Mouse (Mus musculus): ENCODE results near the gene Lzic. TPM values are rescaled to one million over a fixed set of nuclear protein-coding genes. Genes with fewer than 3 reads are reported as not detected.

The Lzic gene
- total RNA-seq, 2 experiments from 2014 or later, result 19.4 to 23.6 TPM

- DNase-seq, result no peak
Observed at GRCm38 (mm10) chr4:149484566-149484965, 463 bp upstream of the Lzic start.

- DNase-seq, result peak in 1 of 2 experiments; percentile 16
Observed at GRCm38 (mm10) chr4:149485825-149486206, 787 bp downstream of the Lzic start.

GRCm38 (mm10) chr4:149487729-149488128 lies 2.7 kb downstream of the Lzic start:
- no peak for DNase-seq

- DNase-seq, result no peak
Observed at GRCm38 (mm10) chr4:149489415-149490240, 4.6 kb downstream of the Lzic start.

GRCm38 (mm10) chr4:149491151-149491550 lies 6.1 kb downstream of the Lzic start:
- no peak for DNase-seq

GRCm38 (mm10) chr4:149496612-149497011 lies 11.6 kb downstream of the Lzic start:
- DNase-seq, result peak in 1 of 2 experiments; percentile 21

- DNase-seq, result no peak
Observed at GRCm38 (mm10) chr4:149498901-149499300, 13.9 kb downstream of the Lzic start.

- DNase-seq, result no peak
Observed at GRCm38 (mm10) chr4:149499790-149500189, 14.8 kb downstream of the Lzic start.

- no peak for DNase-seq
Observed at GRCm38 (mm10) chr4:149504363-149504762, 19.3 kb downstream of the Lzic start.

GRCm38 (mm10) chr4:149504858-149505257 lies 19.8 kb downstream of the Lzic start:
- DNase-seq, result no peak

- DNase-seq, result peak in 1 of 2 experiments; percentile 23
Observed at GRCm38 (mm10) chr4:149505261-149505967, 20.4 kb downstream of the Lzic start.

- no peak for DNase-seq
Observed at GRCm38 (mm10) chr4:149506904-149507303, 21.9 kb downstream of the Lzic start.

GRCm38 (mm10) chr4:149511221-149511646 lies 26.2 kb downstream of the Lzic start:
- peak in 1 of 2 experiments; percentile 16 for DNase-seq

GRCm38 (mm10) chr4:149512072-149512471 lies 27.0 kb downstream of the Lzic start:
- no peak for DNase-seq

- no peak for DNase-seq
Observed at GRCm38 (mm10) chr4:149515706-149516105, 30.7 kb downstream of the Lzic start.

GRCm38 (mm10) chr4:149517868-149518340 lies 32.9 kb downstream of the Lzic start, which contains the start of gene Ctnnbip1:
Gene Ctnnbip1 (plus strand): TSS chr4:149518236.
- DNase-seq, result peak; percentile 96 to 97

GRCm38 (mm10) chr4:149518351-149519220 lies 33.6 kb downstream of the Lzic start:
- no peak for DNase-seq

GRCm38 (mm10) chr4:149521258-149521657 lies 36.2 kb downstream of the Lzic start:
- DNase-seq, result no peak

- no peak for DNase-seq
Observed at GRCm38 (mm10) chr4:149523961-149524360, 38.9 kb downstream of the Lzic start.

- DNase-seq, result no peak
Observed at GRCm38 (mm10) chr4:149525170-149525569, 40.1 kb downstream of the Lzic start.

- no peak for DNase-seq
Observed at GRCm38 (mm10) chr4:149525811-149526210, 40.8 kb downstream of the Lzic start.

GRCm38 (mm10) chr4:149526330-149526729 lies 41.3 kb downstream of the Lzic start:
- no peak for DNase-seq

Data from layer of hippocampus, postnatal 36 days (tissue).